Mouse (Mus musculus) ZHBTc4 (cell line): ENCODE results near the gene Olfr414.
A peak's percentile ranks its signal among the peaks of the same experiment; 100 is the strongest.

Source experiments
- DNase-seq: peaks from one replicate; pipeline ENCODE4 v3.0.0-alpha.2; 2011; ENCODE audit warnings: low read depth, low spot score

Olfr414 gene

GRCm38 (mm10) chr1:174423764-174424163 is at the start of gene Olfr414:
Gene Olfr414 (plus strand): TSS chr1:174424064.
- DNase-seq = no peak

GRCm38 (mm10) chr1:174390746-174391145 is 33.1 kb upstream of the Olfr414 start, which contains the start of gene Olfr248:
Gene Olfr248 (plus strand): TSS chr1:174391046.
- no peak for DNase-seq

DNA sequence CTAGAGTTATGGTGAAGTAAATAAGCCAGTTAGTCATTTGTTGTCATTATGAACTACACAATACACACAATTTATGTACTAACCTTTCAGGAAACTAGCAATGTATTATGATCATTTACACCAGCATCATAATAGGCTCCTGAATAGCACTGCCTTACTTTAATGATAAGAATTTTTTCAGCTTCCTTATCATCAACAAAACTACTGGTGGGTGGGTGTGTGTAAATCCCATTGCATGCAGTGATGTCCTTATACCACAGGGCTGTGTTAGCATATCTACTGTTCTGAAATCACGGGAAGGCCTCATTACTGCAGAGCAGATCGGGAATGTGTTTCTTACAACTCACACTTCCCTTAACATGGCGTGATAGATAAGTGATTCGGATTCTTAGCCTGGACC is 905 bp upstream of the Olfr414 start:
- DNase-seq = no peak

GRCm38 (mm10) chr1:174426180-174426986 is 2.5 kb downstream of the Olfr414 start:
- DNase-seq = peak; percentile 62

- DNase-seq = no peak
Observed at GRCm38 (mm10) chr1:174427402-174427801, 3.5 kb downstream of the Olfr414 start.

DNA sequence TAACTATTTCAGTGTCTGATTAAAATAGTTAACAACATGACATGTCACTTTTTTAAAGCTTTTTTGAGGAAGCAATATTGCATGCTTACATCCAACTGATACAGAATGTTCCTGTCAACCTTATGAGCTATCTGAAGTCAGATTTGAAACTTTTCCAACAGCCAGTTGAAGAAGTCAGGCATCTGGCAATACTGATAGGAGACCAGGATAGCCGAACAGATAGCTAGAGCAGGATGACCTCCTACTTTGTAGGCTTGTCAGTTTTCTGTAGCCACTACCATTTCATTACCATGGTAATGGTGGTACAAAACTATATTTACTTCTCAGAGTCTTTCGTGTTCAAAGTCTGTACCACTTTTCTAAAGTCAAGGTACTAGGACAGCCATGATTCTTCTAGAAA is 4.5 kb downstream of the Olfr414 start:
- no peak for DNase-seq

GRCm38 (mm10) chr1:174434121-174434520 is 10.3 kb downstream of the Olfr414 start:
- no peak for DNase-seq

- DNase-seq = no peak
Observed at GRCm38 (mm10) chr1:174441782-174442181, 17.9 kb downstream of the Olfr414 start, which contains the start of gene Olfr220. Gene Olfr220 (plus strand): TSS chr1:174442082.

GRCm38 (mm10) chr1:174455100-174455499 is 31.2 kb downstream of the Olfr414 start:
- DNase-seq = no peak

DNA sequence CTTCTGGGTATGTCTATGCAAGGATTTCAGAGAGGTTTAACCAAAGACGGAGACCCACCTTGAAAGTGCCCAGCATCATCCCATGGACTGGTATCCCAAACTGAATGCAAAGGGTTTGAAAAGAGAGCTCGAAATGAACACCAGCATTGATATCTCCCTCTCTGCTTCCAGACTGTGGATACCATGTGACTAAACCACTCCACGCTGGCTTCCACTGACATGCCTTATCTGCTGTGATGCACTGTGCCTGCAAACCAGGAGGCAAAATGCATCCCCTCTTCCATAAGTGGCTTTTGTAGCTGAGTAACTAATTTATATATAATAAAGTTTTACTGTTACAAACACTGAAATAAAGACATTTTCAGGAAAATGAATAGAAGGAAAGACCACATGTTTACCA is 41.5 kb downstream of the Olfr414 start:
- DNase-seq = no peak

DNA sequence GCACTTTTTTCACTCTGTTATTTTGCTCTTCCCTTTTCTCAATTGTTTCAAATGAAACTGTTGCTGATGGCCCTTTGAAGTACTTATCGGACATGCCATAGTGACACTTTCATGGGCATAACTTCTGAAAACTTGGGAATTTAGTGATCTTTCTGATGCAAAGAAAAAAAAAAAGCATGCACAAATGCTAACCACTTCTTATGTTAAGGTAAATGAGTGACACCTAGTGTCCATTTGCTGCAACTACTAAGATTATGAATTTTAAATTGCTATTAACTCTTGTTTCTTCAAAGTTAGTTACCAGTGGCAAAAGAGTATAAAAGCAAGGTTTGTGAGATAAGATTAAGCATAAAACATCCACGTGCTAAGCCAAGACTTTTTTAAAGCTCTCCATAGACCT is 42.4 kb downstream of the Olfr414 start:
- peak; percentile 29 for DNase-seq

GRCm38 (mm10) chr1:174469736-174470135 is 45.9 kb downstream of the Olfr414 start:
- DNase-seq = peak; percentile 74

DNA sequence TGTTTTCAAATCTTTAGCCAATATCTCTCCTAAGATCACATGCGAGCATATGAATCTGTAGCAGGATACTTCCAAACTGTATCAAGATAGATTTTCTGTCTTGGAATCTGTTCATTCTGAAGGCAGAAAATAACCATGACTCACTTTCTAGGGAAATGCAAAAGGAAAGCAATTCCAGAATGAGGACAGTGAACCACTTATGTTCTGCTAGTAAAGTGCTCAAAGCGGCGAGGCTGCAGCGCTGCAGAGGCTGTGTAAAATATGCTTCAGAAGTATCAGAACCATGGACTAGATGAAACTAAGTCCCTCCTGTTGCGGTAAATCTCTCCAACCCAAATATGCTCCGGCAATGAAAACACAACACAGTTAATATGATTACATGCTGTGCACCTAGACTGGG is 58.7 kb downstream of the Olfr414 start:
- DNase-seq = no peak
